Mouse (Mus musculus): ENCODE measurements at regions not wholly inside any gene's neighbourhood (a gene's known extent, or its start where the extent isn't known, plus 50 kb on each side); places are given as distances from the start of the nearest gene placed in this dataset.
A peak's percentile ranks its signal among the peaks of the same experiment; 100 is the strongest.

GRCm38 (mm10) chr8:103494670-103495069, 606.8 kb upstream of the Cdh5 start:
- DNase-seq (ENCODE audit: low spot score in 2 of 2), result no peak

GRCm38 (mm10) chr8:103501328-103501727, 600.1 kb upstream of the Cdh5 start:
- no peak for DNase-seq (ENCODE audit: low spot score in 2 of 2)

GRCm38 (mm10) chr8:103502991-103503767, 598.2 kb upstream of the Cdh5 start:
- DNase-seq (ENCODE audit: low spot score in 2 of 2), result no peak

GRCm38 (mm10) chr8:103506334-103506733, 595.1 kb upstream of the Cdh5 start:
- no peak for DNase-seq (ENCODE audit: low spot score in 2 of 2)

GRCm38 (mm10) chr8:103507068-103507467, 594.4 kb upstream of the Cdh5 start:
- DNase-seq (ENCODE audit: low spot score in 2 of 2), result no peak

GRCm38 (mm10) chr8:103520141-103520866, 581.1 kb upstream of the Cdh5 start:
- no peak for DNase-seq (ENCODE audit: low spot score in 2 of 2)

- no peak for DNase-seq (ENCODE audit: low spot score in 2 of 2)
Observed at GRCm38 (mm10) chr8:103530903-103531302, 570.5 kb upstream of the Cdh5 start.

- no peak for DNase-seq (ENCODE audit: low spot score in 2 of 2)
Observed at GRCm38 (mm10) chr8:103534971-103535370, 566.5 kb upstream of the Cdh5 start.

GRCm38 (mm10) chr8:103536856-103537255, 564.6 kb upstream of the Cdh5 start:
- no peak for DNase-seq (ENCODE audit: low spot score in 2 of 2)

- DNase-seq (ENCODE audit: low spot score in 2 of 2), result no peak
Observed at GRCm38 (mm10) chr8:103541954-103542353, 559.5 kb upstream of the Cdh5 start.

GRCm38 (mm10) chr8:103551916-103552535, 549.4 kb upstream of the Cdh5 start:
- peak in 1 of 2 experiments; percentile 28 for DNase-seq (ENCODE audit: low spot score in 2 of 2)

- DNase-seq (ENCODE audit: low spot score in 2 of 2), result no peak
Observed at GRCm38 (mm10) chr8:103561606-103562005, 539.8 kb upstream of the Cdh5 start.

GRCm38 (mm10) chr8:103570864-103571425, 530.5 kb upstream of the Cdh5 start:
- DNase-seq (ENCODE audit: low spot score in 2 of 2), result peak in 1 of 2 experiments; percentile 31

GRCm38 (mm10) chr8:103577147-103577546, 524.3 kb upstream of the Cdh5 start:
- DNase-seq (ENCODE audit: low spot score in 2 of 2), result no peak

GRCm38 (mm10) chr8:103578006-103578405, 523.4 kb upstream of the Cdh5 start:
- DNase-seq (ENCODE audit: low spot score in 2 of 2), result no peak

GRCm38 (mm10) chr8:103608291-103608690, 493.1 kb upstream of the Cdh5 start:
- no peak for DNase-seq (ENCODE audit: low spot score in 2 of 2)

- peak; percentile 75 to 85 for DNase-seq (ENCODE audit: low spot score in 2 of 2)
Observed at GRCm38 (mm10) chr8:103623781-103624434, 477.5 kb upstream of the Cdh5 start.

- DNase-seq (ENCODE audit: low spot score in 2 of 2), result no peak
Observed at GRCm38 (mm10) chr8:103625166-103625890, 476.1 kb upstream of the Cdh5 start.

GRCm38 (mm10) chr8:103626446-103626845, 475.0 kb upstream of the Cdh5 start:
- DNase-seq (ENCODE audit: low spot score in 2 of 2), result no peak

- no peak for DNase-seq (ENCODE audit: low spot score in 2 of 2)
Observed at GRCm38 (mm10) chr8:103632543-103632942, 468.9 kb upstream of the Cdh5 start.

GRCm38 (mm10) chr8:103634951-103635350, 466.5 kb upstream of the Cdh5 start:
- no peak for DNase-seq (ENCODE audit: low spot score in 2 of 2)

All from right cerebral cortex, postnatal 10 days (tissue).